Mouse (Mus musculus) 3T3-L1 (cell line): ENCODE data around the gene Tbck.

Experiments
- DNase-seq: peaks from one replicate; pipeline ENCODE4 v3.0.0-alpha.2; 2015; ENCODE audit warnings: low read depth, low spot score

Gene Tbck

GRCm38 (mm10) chr3:132756274-132756673, 72.3 kb downstream of the Tbck start:
- DNase-seq: no peak

- DNase-seq: no peak
These were observed 82.2 kb downstream of the Tbck start for GRCm38 (mm10) chr3:132766033-132766726.

DNA sequence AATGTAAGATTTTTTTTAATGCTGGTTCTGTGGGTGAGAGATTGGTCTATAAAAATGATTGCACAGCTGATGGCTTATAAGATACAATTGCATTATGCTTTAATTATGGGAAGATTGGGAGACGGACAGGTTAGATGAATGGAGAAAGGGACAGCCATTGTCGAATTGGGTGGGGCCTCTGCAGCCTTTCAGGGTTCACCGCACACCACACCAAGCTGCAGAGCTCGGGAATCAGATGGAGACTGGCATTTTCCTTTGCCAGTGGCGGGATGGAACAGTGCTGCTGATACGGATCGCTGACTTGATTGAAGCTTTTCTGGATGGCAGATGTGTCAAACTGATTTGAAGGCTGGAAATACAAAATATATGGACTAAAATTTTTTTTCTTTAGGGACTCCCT, 88.1 kb downstream of the Tbck start:
- no peak for DNase-seq

- no peak for DNase-seq
These were observed 92.7 kb downstream of the Tbck start for GRCm38 (mm10) chr3:132776686-132777085.

DNA sequence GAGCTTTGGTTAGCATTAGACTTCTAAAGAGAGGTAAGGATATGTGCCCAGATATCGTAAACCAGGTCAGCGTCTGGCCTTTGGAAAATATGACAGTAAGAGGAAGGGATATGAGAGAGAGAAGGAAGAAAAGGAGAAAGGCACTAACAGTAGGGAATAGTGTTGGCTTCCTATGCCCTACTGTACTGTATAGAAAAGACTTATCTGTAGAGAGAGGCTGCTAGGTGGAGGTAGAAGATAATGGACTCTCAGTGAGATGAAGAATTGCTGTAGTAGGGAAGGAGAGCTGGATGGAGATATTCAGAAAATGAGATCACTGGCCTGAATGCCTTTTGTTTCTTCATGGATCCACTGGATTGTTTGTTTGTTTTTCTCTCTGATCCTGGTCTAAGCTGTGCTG, 97.2 kb downstream of the Tbck start:
- no peak for DNase-seq

DNA sequence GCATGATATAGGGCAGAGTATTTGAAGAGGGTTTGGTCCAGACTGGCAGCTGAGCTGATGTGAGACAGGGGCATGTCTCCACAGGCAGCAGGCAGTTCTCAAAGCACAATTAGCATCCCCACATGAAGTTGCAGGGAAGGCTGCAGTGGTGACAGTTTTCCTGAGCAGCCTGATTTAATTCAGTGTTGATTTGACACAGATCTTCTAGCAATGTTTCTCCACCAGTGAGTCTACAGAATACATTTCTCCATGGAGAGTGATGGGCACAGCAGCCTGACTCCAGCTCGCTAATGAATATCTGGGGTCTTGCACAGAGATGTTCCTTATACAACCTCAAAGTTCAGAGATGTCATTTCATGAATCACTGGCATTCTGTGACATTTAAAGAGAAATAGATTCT, 99.1 kb downstream of the Tbck start:
- DNase-seq: no peak

DNA sequence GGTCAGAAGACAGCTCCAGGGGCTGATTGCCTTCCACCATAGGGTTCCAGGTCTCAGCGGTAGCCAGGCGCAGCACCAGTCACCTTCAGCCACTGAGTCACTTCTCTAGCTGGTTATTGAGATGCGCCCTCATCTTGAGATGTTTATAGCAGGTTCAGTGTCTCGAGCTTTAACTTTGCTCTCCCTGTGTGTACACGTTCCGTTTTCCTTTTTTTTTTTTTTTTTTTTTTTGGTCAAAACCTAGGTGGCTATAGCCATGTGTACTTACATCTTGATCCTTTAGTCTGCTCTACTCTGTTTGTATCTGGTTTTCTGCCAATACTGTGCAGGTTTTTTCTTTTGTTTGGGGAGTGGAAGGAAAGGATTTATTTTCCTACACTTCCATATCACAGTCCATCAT, 100.8 kb downstream of the Tbck start:
- no peak for DNase-seq

DNA sequence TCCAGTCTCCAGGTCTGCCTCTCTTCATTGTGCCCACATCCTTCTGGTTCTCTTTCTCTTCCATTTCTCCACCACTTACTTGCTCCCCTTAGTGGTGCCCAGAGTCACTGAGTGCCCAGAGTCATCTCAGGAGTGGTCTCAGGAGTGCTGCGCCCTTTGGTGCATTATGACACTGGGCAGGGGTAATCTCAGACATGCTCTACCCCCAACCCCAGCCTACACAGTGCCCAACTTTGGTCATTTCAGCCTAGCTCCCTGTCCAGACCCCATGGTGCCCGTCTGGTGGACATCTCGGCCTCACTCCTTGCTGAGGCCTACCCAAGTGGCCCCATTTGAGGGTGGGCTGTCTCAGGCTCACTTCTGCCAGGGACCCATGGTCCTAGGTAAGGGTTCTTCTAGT, 102.7 kb downstream of the Tbck start:
- DNase-seq: no peak

DNA sequence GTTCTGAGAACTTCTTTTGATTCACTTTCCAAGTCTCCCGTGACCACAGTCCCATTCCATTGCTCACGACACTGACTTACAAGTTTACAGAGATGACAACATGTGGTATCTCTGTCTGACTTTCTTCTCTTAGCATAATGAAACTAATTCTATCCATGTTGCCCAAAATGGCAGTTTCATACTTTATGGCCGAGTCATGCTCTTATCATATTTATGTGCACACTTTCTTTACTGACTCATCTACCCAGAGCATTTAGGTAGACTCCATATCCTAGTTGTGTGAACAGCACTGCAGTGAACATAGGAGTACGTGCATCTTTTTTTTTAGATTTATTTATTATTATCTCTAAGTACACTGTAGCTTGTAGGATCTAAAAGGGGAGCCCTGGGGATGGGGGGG, 103.8 kb downstream of the Tbck start:
- peak; percentile 76 for DNase-seq

DNA sequence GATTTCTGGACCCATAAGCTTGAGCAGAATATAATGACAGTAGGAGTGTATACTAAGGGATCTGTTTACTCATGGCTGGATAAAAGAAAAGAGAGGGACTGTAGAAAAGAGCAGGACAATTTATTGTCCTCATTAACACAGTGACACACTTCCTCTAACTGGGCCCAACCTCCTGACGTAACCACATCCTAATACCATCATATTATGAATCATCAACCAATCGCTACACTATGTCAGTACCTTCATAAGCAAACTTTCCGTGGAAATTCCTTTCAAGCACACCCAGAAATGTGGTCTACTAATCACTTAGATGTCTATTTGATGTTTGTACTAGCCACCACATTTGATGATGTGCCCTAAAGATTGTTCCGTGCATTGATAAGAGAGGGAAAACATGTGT, 107.2 kb downstream of the Tbck start:
- peak; percentile 59 for DNase-seq

DNA sequence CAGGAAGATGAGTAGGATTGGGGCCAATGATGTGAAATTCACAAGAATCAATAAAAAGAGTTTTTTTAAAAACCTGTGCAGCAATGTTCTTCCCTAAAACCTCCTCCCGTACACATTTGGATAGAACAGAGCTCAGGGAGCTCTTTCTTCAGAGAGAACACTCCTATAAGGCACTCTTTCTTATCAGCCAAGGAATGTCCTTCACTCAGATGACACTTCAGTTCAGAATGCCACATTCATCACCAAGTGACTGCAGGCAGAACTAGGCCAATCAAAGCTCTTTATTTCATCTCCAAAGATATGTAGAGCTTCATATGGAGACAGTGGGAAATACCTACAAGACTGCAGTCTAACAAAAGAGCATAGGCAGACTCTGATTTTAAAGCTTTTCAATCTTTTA, 116.3 kb downstream of the Tbck start:
- no peak for DNase-seq

- no peak for DNase-seq
These were observed 118.0 kb downstream of the Tbck start for GRCm38 (mm10) chr3:132801910-132802309.

DNA sequence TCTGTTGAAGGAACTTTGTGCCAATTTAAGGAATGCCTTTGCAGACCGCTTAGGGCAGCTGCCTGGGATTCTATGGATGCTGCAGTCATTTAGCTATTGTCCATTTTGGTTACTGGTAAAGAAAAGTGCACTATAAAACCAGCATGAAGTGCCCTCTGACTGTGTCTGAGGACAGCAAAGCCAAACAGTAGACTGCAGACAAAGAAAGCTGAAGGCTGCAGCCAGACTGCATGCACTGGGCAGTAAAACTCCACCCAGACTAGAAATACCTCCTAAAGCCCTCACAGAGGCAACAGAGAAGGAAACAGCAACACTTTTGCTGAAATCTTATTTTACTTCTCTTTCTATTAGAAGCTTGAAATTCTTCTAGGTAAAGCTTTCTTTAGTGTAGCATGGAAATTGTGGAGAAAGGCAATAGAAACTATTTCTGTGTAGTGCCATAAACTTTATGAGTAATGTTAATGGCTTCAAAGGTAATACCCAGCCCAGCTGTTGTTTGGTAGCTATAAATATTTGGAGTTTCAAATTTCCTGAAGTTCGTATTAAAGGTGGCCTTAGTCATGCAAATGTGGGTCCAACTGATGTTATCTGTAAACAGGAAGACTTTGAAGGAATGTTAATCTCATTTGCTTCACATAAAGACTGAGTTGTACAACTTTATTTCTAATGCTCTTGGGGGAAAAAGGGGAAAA, 124.1 kb downstream of the Tbck start:
- no peak for DNase-seq

- DNase-seq: no peak
These were observed 125.0 kb downstream of the Tbck start for GRCm38 (mm10) chr3:132808951-132809350.

DNA sequence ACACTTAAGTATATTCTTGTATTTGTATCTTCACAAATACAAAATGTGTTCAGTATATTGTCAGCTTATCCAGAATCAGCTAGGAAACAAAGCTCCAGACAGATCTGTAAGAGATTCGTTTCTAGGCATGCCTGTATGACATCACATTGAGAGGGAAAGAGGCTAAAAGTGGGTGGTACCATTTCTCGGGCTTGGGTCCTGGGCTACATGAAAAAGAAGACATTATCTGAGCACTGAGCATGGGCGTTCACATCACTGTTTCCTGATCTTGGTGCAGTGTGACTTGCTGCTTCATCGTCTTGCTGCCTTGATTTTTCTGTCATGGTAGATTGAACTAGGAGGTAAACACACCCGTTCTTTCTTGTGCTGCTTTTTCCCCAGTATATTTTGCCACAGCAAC, 127.8 kb downstream of the Tbck start:
- DNase-seq: no peak

GRCm38 (mm10) chr3:132812356-132812755, 128.4 kb downstream of the Tbck start:
- no peak for DNase-seq

- no peak for DNase-seq
These were observed 129.2 kb downstream of the Tbck start for GRCm38 (mm10) chr3:132813147-132813546.

DNA sequence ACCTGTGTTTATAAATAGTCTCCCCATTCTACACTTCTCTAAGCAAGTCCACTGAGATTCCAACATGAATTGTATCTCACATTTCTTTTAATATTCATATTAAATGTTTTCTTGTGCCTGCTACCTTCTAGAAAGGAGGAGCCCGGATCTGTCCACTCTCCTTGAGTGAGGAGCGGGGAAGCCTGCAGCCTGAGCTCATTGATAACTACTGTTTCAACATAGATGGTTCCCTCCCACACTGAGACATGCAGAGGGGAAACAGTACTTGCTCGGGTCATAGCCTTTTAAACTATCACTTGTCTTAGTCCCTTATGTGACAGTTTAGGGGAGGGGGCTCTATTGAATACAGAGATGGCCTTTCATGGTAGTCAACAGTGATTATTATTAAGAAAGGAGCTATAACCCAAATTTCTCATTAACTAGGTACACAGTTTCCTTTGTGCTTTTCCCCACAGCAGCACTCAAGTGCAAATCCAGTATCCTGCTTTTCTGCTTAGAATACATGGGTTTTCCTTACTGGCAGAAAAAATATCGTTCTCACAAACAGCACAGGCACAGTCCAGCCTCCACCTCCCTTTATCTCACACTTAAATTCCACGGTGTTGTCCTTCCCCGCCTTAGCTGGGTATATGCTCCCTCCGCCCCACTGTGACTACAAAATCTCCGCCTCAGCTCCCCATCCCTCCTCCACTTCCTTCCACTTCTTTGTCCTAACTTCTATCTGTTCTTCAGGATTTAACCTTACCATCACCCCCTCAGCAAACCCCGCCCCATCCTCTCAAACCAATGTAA, 130.0 kb downstream of the Tbck start:
- no peak for DNase-seq

DNA sequence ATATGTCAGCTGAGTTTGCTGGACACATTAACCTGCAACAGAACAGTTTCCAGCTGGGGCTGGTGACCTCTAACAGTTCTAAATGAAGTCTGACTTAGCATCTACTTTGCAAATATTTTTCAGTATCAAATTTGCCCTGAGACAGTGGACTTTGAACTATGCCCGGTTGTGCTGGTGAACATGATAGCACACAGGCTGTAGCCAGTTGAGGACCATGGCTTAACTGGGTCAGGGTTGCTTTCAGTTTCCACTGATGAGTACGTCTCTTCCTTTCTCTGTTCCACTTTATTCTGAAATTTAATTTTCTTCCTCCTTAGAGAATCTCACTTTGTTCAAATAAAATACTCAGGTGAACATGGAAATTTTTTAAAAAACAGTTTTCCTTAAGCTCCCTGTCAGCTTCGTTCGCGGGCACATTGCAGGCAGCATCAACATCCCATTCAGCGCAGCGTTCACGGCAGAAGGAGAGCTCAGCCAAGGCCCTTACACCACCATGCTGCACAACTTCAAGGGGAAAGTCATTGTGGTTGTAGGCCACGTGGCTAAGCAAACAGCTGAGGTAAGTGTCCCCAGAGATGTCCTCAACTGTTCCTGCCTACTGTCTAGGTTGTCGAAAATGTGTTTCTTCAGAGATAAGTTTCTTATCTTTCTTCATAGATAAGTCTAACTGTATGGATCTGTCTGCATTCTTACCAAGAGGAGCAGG, 131.0 kb downstream of the Tbck start:
- DNase-seq: no peak

DNA sequence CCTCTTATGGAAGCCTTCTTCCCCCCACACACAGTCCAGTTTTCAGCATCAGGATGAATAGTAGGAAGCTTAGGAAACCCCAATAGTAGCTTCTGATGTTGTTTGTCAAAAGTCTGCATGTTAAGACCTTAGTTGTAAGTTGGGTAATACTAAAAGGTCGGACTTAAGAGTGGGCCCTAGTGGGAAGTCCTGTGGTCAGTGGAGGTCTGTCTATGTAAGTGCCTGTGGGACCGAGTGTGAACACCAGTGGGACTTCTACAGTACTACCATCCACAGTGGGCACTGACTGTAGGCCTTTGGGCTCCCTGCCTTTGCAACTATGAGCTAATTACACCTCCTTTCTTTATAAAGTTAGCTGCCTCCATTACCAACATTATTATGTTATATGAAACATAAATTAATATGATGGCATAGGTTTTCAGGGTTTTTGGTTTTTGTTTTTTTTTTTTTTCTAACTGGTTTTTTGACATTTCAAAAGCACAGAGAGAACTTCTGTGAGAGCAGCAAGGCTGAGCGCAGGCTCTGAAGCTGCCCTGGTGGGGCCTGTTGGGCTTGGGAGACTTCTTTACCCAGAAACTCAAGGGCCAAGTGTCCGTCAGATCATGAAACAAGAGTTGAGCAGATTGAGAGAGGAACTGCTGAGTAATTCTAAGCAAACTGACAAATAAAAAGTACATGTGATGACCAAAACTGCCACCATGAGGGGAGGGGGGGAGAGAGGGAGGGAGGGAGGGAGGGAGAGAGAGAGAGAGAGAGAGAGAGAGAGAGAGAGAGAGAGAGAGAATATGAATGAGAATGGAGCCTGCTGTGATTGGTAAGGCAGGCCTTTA, 131.8 kb downstream of the Tbck start:
- DNase-seq: no peak

GRCm38 (mm10) chr3:132819408-132819807, 135.5 kb downstream of the Tbck start:
- no peak for DNase-seq
